Mouse (Mus musculus) bone marrow, adult 2 months (tissue): ENCODE measurements around the gene Gnat3.

ENCODE experiments used
- CTCF ChIP-seq: fragments of 200-500 bp; IDR thresholded peaks from 2 replicates; pipeline ENCODE4 v1.5.1; 2011; ENCODE audit warnings: low read length, control low read depth; ENCODE audit not compliant: control insufficient read depth, insufficient read depth
- POLR2A ChIP-seq: fragments of 200-500 bp; IDR thresholded peaks from 2 replicates; pipeline ENCODE4 v1.6.1; 2011; ENCODE audit warnings: low read depth, mild to moderate bottlenecking, control low read depth, low read length, borderline replicate concordance; ENCODE audit not compliant: control insufficient read depth

- TF ChIP-seq POLR2A (no peak), CTCF (no peak)
Observed at GRCm38 (mm10) chr5:18010301-18010700, 48.0 kb downstream of the Gnat3 start.
